Mouse (Mus musculus): ENCODE measurements around the gene C1rl. TPM values are rescaled to one million over a fixed set of nuclear protein-coding genes. Genes with fewer than 3 reads are reported as not detected.
A peak's percentile ranks its signal among the peaks of the same experiment; 100 is the strongest.
"Not testable (repeated sequence)": the region's sequence is repeated elsewhere in the genome, so short reads cannot be mapped to it uniquely, and the experiment has no call there.

The C1rl gene
- polyA plus RNA-seq, 1 experiment from 2014 or later, result 1.4 TPM

GRCm38 (mm10) chr6:124481571-124481970, 11.3 kb upstream of the C1rl start:
- Histone ChIP-seq H3K9ac (ENCODE audit: low read length) (no peak overlapping the region), H3K4me1 (replicated peaks; ENCODE audit: control insufficient read depth, insufficient read depth) (no peaks in the 10 kb centered on the region), H3K9me3 (ENCODE audit: control insufficient read depth, low read length) (no peaks in the 10 kb centered on the region), H3K36me3 (ENCODE audit: control insufficient read depth, insufficient read depth, low read length) (no peaks in the 10 kb centered on the region), H3K27me3 (ENCODE audit: control insufficient read depth, insufficient read depth, low read length) (no peaks in the 10 kb centered on the region), H3K4me3 (ENCODE audit: low read depth, low read length) (no peak overlapping the region), H3K4me2 (replicated peaks; ENCODE audit: low read depth) (no peak overlapping the region), H3K27ac (replicated peaks) (no peak overlapping the region)
- ATAC-seq (ENCODE audit: low FRiP score, low TSS enrichment), result no peak
- WGBS, result 27% methylated on average over 6 of the region's 6 CpGs
- DNase-seq (ENCODE audit: low spot score), result peak; percentile 70
- no peak for TF ChIP-seq EP300 (optimal IDR thresholded peaks at IDR 0.05)
- peak; percentile 78 for TF ChIP-seq CTCF (IDR thresholded peaks at IDR 0.05; ENCODE audit: low read depth)

GRCm38 (mm10) chr6:124483831-124484230, 9.1 kb upstream of the C1rl start:
- not testable (repeated sequence) for H3K4me3 ChIP-seq (ENCODE audit: low read depth, low read length); H3K36me3 ChIP-seq (ENCODE audit: control insufficient read depth, insufficient read depth, low read length); ATAC-seq (ENCODE audit: low FRiP score, low TSS enrichment); H3K9me3 ChIP-seq (ENCODE audit: control insufficient read depth, low read length); H3K9ac ChIP-seq (ENCODE audit: low read length); H3K27ac ChIP-seq (replicated peaks); H3K27me3 ChIP-seq (ENCODE audit: control insufficient read depth, insufficient read depth, low read length); H3K4me1 ChIP-seq (replicated peaks; ENCODE audit: control insufficient read depth, insufficient read depth); H3K4me2 ChIP-seq (replicated peaks; ENCODE audit: low read depth); DNase-seq (ENCODE audit: low spot score)
- WGBS, result 85% methylated on average over 3 of the region's 3 CpGs

GRCm38 (mm10) chr6:124484851-124485250, 8.1 kb upstream of the C1rl start:
- DNase-seq (ENCODE audit: low spot score), result no peak
- ATAC-seq (ENCODE audit: low FRiP score, low TSS enrichment), result no peak
- no peaks in the 10 kb centered on the region for H3K4me1 ChIP-seq (replicated peaks; ENCODE audit: control insufficient read depth, insufficient read depth)
- no peaks in the 10 kb centered on the region for H3K27me3 ChIP-seq (ENCODE audit: control insufficient read depth, insufficient read depth, low read length)
- H3K27ac ChIP-seq (replicated peaks), result no peak overlapping the region
- WGBS, result 56% methylated on average over 7 of the region's 7 CpGs
- no peak overlapping the region for H3K4me3 ChIP-seq (ENCODE audit: low read depth, low read length)
- no peaks in the 10 kb centered on the region for H3K36me3 ChIP-seq (ENCODE audit: control insufficient read depth, insufficient read depth, low read length)
- no peak overlapping the region for H3K4me2 ChIP-seq (replicated peaks; ENCODE audit: low read depth)
- no peak overlapping the region for H3K9ac ChIP-seq (ENCODE audit: low read length)
- H3K9me3 ChIP-seq (ENCODE audit: control insufficient read depth, low read length), result no peaks in the 10 kb centered on the region
- TF ChIP-seq EP300 (optimal IDR thresholded peaks at IDR 0.05), result no peak
- no peak for TF ChIP-seq CTCF (IDR thresholded peaks at IDR 0.05; ENCODE audit: low read depth)

- TF ChIP-seq EP300 (optimal IDR thresholded peaks at IDR 0.05), result no peak
- TF ChIP-seq CTCF (IDR thresholded peaks at IDR 0.05; ENCODE audit: low read depth), result no peak
- ATAC-seq (ENCODE audit: low FRiP score, low TSS enrichment) (no peak), DNase-seq (ENCODE audit: low spot score) (no peak)
- Histone ChIP-seq H3K4me2 (replicated peaks; ENCODE audit: low read depth) (0 out of 2 replicates have a peak overlapping the region, but pooled peaks have one; percentile 29), H3K9me3 (ENCODE audit: control insufficient read depth, low read length) (no peaks in the 10 kb centered on the region), H3K9ac (ENCODE audit: low read length) (no peak overlapping the region), H3K4me3 (ENCODE audit: low read depth, low read length) (no peak overlapping the region), H3K27me3 (ENCODE audit: control insufficient read depth, insufficient read depth, low read length) (no peaks in the 10 kb centered on the region), H3K36me3 (ENCODE audit: control insufficient read depth, insufficient read depth, low read length) (no peaks in the 10 kb centered on the region), H3K4me1 (replicated peaks; ENCODE audit: control insufficient read depth, insufficient read depth) (no peaks in the 10 kb centered on the region), H3K27ac (replicated peaks) (no peak overlapping the region)
- 30% methylated on average over 21 of the region's 21 CpGs for WGBS
Observed at GRCm38 (mm10) chr6:124485414-124486144, 7.3 kb upstream of the C1rl start.

- Histone ChIP-seq H3K27ac (replicated peaks) (no peak overlapping the region), H3K9ac (ENCODE audit: low read length) (no peak overlapping the region), H3K36me3 (ENCODE audit: control insufficient read depth, insufficient read depth, low read length) (no peaks in the 10 kb centered on the region), H3K4me2 (replicated peaks; ENCODE audit: low read depth) (no peak overlapping the region), H3K27me3 (ENCODE audit: control insufficient read depth, insufficient read depth, low read length) (no peaks in the 10 kb centered on the region), H3K9me3 (ENCODE audit: control insufficient read depth, low read length) (no peaks in the 10 kb centered on the region), H3K4me1 (replicated peaks; ENCODE audit: control insufficient read depth, insufficient read depth) (no peaks in the 10 kb centered on the region), H3K4me3 (ENCODE audit: low read depth, low read length) (no peak overlapping the region)
- no peak for DNase-seq (ENCODE audit: low spot score)
- ATAC-seq (ENCODE audit: low FRiP score, low TSS enrichment), result no peak
- TF ChIP-seq CTCF (IDR thresholded peaks at IDR 0.05; ENCODE audit: low read depth), result no peak
- no peak for TF ChIP-seq EP300 (optimal IDR thresholded peaks at IDR 0.05)
- 40% methylated on average over 2 of the region's 2 CpGs for WGBS
Observed at GRCm38 (mm10) chr6:124487509-124487908, 5.4 kb upstream of the C1rl start.

GRCm38 (mm10) chr6:124488952-124489351, 4.0 kb upstream of the C1rl start:
- Histone ChIP-seq H3K4me3 (ENCODE audit: low read depth, low read length) (no peak overlapping the region), H3K9me3 (ENCODE audit: control insufficient read depth, low read length) (no peaks in the 10 kb centered on the region), H3K36me3 (ENCODE audit: control insufficient read depth, insufficient read depth, low read length) (no peaks in the 10 kb centered on the region), H3K9ac (ENCODE audit: low read length) (no peak overlapping the region), H3K4me2 (replicated peaks; ENCODE audit: low read depth) (no peak overlapping the region), H3K4me1 (replicated peaks; ENCODE audit: control insufficient read depth, insufficient read depth) (no peaks in the 10 kb centered on the region), H3K27me3 (ENCODE audit: control insufficient read depth, insufficient read depth, low read length) (no peaks in the 10 kb centered on the region), H3K27ac (replicated peaks) (no peak overlapping the region)
- DNase-seq (ENCODE audit: low spot score) (no peak), ATAC-seq (ENCODE audit: low FRiP score, low TSS enrichment) (no peak)
- WGBS, result 78% methylated on average over 4 of the region's 4 CpGs
- no peak for TF ChIP-seq CTCF (IDR thresholded peaks at IDR 0.05; ENCODE audit: low read depth)
- TF ChIP-seq EP300 (optimal IDR thresholded peaks at IDR 0.05), result no peak
